Mouse (Mus musculus) C2C12 (cell line): Measurements from ENCODE around the gene Stard3. TPM values are rescaled to one million over a fixed set of nuclear protein-coding genes. Genes with fewer than 3 reads are reported as not detected.

Experiments used
- H3K27me3 ChIP-seq: one replicate; pipeline ENCODE4 v1.6.1; 2011; ENCODE audit not compliant: control insufficient read depth, insufficient read depth, insufficient read length
- H3K36me3 ChIP-seq: one replicate; pipeline ENCODE4 v1.6.1; 2011; ENCODE audit not compliant: control insufficient read depth, insufficient read depth
- H3K4me3 ChIP-seq: one replicate; pipeline ENCODE4 v1.5.1; 2011; ENCODE audit warnings: mild to moderate bottlenecking, control low read depth; ENCODE audit not compliant: poor library complexity, insufficient read depth, severe bottlenecking
- H3K79me2 ChIP-seq: one replicate; pipeline ENCODE4 v1.6.1; 2011; ENCODE audit not compliant: control insufficient read depth, insufficient read depth
- H3K79me3 ChIP-seq: one replicate; pipeline ENCODE4 v1.6.1; 2011; ENCODE audit warnings: low read depth, control low read depth
- H3ac ChIP-seq: one replicate; pipeline ENCODE3; 2011; ENCODE audit warnings: low read depth; ENCODE audit not compliant: control insufficient read depth, insufficient read length
- CEBPB ChIP-seq: IDR thresholded peaks from one replicate; pipeline ENCODE4 v1.6.1; 2011; ENCODE audit warnings: low read depth, mild to moderate bottlenecking, control low read depth, moderate library complexity
- CTCF ChIP-seq: IDR thresholded peaks from one replicate; pipeline ENCODE4 v1.5.1; 2011; ENCODE audit not compliant: control insufficient read depth, insufficient read depth, insufficient read length
- FOSL1 ChIP-seq: IDR thresholded peaks from one replicate; pipeline ENCODE4 v1.8.0; 2011; ENCODE audit warnings: mild to moderate bottlenecking, low read length; ENCODE audit not compliant: poor library complexity, insufficient read depth, severe bottlenecking
- MAX ChIP-seq: IDR thresholded peaks from one replicate; pipeline ENCODE4 v1.6.1; 2011; ENCODE audit warnings: mild to moderate bottlenecking, control low read depth
- MYOD1 ChIP-seq: IDR thresholded peaks from one replicate; pipeline ENCODE4 v1.6.1; 2011; ENCODE audit warnings: low read depth; ENCODE audit not compliant: control insufficient read depth, insufficient read length
- MYOG ChIP-seq: IDR thresholded peaks from one replicate; pipeline ENCODE4 v1.6.1; 2011; ENCODE audit not compliant: control insufficient read depth, insufficient read length; ENCODE audit errors: extremely low read depth
- USF1 ChIP-seq: IDR thresholded peaks from one replicate; pipeline ENCODE4 v1.6.1; 2011; ENCODE audit warnings: low read depth, mild to moderate bottlenecking, control low read depth, moderate library complexity
- polyA plus RNA-seq: library from polyadenylated mRNA; unstranded; fragments of >200 nt; fragmentation: generic; extraction: Trizol; gene quantifications from one replicate; pipeline ENCODE4 v1.2.1, GENCODE M21; 2012; ENCODE audit warnings: missing spikeins

The Stard3 gene
- polyA plus RNA-seq, 1 experiment: 28.3 TPM

DNA sequence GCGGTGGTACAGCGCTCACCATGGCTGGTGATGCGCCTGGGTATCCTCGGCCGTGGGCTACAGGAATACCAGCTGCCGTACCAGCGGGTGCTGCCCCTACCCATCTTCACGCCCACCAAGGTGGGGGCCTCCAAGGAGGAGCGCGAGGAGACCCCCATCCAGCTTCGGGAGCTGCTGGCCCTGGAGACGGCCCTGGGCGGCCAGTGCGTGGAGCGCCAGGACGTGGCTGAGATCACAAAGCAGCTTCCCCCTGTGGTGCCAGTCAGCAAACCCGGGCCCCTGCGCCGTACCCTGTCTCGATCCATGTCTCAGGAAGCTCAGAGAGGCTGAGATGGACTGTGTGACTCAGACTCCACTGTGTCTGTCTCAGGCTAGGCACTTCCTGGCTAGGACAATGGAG lies 26.0 kb downstream of the Stard3 start:
- Histone ChIP-seq H3K27me3 (peaks cover 12% of the 10 kb centered on the region), H3K36me3 (no peaks in the 10 kb centered on the region), H3K4me3 (no peak overlapping the region), H3ac (no peak overlapping the region), H3K79me2 (no peaks in the 10 kb centered on the region), H3K79me3 (no peaks in the 10 kb centered on the region)
- no peak for TF ChIP-seq CEBPB

DNA sequence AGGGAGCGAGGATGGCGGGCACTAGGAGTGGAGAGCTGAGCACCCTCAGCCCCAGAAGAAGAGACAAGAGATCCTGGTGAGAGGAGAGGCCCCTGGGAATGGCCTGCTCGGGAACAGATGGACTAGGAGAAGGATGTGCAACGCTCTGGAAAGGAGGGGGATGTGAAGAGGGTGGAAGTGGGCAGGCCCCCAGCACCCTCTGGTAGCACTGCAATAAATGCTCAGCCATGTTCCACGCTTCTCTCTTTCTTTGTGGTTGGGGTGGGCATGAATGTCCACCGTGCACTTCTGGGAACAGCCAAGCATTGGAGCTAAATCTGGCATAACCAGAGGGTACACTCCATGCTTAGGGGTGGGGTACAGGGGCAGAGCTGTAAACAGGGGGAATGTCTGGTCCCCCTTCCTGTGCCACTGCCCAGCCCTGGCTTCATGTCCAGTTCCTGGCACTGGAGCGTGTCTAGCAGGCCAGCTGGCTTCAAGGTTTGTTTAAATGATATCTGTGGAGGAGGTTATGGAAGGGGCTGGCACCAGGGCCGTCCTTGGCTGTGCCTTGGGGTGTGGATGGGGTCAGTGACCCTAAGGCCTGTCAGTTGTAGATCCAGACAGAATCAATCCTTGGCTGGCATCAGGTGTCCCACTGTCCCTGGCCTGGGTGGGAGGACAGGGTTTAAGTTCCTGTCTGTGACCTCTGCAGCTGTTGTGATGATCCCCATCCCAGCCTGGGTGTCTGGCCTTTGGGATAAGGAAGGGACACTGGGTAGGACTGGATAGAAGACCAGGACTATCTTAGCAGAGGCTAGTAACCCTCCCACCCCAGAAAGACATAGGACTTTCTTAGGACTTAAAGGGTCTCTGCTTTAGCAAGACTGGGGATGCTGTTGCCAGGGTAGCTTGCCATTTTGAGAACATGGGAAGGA lies 26.8 kb downstream of the Stard3 start:
- H3K36me3 ChIP-seq: no peaks in the 10 kb centered on the region
- TF ChIP-seq CEBPB (no peak), MYOG (no peak), USF1 (no peak), FOSL1 (no peak), MAX (no peak), CTCF (no peak), MYOD1 (no peak)
- H3K79me3 ChIP-seq: no peaks in the 10 kb centered on the region
- H3K27me3 ChIP-seq: peaks cover 12% of the 10 kb centered on the region
- no peak overlapping the region for H3ac ChIP-seq
- no peak overlapping the region for H3K4me3 ChIP-seq
- no peaks in the 10 kb centered on the region for H3K79me2 ChIP-seq

DNA sequence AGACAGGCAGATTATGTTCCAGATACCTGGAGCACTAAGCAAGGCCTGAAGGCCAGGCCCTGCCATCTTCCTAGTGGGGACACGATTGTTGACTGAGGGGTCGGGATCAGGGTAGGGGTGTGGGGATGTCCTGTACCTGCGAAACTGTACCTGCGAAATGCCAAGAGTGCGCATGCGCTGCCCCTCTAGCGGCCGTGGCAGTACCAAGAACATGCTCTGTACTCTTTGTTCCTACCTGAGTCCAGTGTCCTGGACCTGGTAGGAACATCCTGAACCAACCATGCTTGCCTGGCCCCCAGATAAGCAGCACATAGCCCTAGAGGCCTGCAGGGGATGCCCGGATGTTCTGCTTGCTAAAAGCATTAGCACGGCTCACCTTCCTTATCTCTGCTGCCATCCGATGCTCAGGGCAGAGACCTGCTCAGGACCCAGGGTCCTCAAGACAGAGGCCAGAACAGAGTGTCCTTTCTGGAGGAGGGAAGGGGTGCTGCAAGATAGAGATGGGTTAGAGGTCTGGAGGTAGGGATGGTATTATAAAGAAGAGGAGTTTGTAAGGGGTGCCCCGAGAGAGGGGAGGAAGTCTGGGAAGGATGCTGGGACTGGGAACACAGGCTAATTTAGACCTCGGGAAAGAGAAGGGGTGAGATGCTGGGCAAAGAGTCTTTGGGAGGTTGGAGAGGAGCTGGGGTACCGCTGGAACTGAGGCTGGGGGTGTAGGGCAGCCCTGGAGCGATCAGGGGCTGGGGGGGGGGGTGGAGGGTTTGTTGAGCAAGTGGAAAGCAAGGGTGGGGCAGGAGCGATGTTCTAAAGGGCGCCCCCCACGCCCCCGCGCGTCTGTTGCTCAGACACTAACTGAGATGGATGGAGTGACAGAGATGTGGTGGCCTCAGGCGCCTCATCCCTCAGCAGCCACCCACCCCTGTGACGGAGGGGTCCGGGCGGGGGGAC lies 27.7 kb downstream of the Stard3 start, which contains the start of gene Pnmt:
TSS of gene Pnmt (plus strand) at position 813 of the 948 bp plus-strand sequence.
- peaks cover 20% of the 10 kb centered on the region for H3K27me3 ChIP-seq
- H3K79me3 ChIP-seq: no peaks in the 10 kb centered on the region
- no peak within 1 kb of the TSS for H3ac ChIP-seq
- H3K36me3 ChIP-seq: no peaks in the 10 kb centered on the region
- no peak within 1 kb of the TSS for H3K4me3 ChIP-seq
- no peaks in the 10 kb centered on the region for H3K79me2 ChIP-seq
- TF ChIP-seq MYOG: no peak
- no peak for TF ChIP-seq CEBPB
- TF ChIP-seq FOSL1: no peak
- no peak for TF ChIP-seq MAX

DNA sequence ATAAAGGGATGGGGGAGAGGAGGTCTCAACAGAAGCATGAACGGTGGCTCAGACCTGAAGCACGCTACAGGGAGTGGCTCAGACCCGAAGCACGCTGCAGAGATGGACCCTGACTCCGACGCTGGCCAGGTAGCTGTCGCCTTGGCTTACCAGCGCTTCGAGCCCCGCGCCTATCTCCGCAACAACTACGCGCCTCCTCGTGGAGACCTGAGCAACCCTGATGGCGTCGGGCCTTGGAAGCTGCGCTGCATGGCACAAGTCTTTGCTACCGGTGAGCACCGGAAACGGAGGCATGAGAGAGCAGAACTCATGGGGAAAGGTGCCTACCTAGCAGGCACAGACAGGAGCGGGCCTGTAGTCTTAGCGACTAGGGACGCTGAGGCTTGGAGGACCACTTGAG lies 28.4 kb downstream of the Stard3 start:
- H3K79me3 ChIP-seq: no peaks in the 10 kb centered on the region
- H3K27me3 ChIP-seq: peaks cover 20% of the 10 kb centered on the region
- no peaks in the 10 kb centered on the region for H3K36me3 ChIP-seq
- no peak overlapping the region for H3ac ChIP-seq
- TF ChIP-seq USF1: no peak
- TF ChIP-seq MYOD1: no peak
- TF ChIP-seq CEBPB: no peak
- TF ChIP-seq MYOG: no peak
- no peak for TF ChIP-seq CTCF
- TF ChIP-seq MAX: no peak
- TF ChIP-seq FOSL1: no peak
- H3K79me2 ChIP-seq: no peaks in the 10 kb centered on the region
- H3K4me3 ChIP-seq: no peak overlapping the region

DNA sequence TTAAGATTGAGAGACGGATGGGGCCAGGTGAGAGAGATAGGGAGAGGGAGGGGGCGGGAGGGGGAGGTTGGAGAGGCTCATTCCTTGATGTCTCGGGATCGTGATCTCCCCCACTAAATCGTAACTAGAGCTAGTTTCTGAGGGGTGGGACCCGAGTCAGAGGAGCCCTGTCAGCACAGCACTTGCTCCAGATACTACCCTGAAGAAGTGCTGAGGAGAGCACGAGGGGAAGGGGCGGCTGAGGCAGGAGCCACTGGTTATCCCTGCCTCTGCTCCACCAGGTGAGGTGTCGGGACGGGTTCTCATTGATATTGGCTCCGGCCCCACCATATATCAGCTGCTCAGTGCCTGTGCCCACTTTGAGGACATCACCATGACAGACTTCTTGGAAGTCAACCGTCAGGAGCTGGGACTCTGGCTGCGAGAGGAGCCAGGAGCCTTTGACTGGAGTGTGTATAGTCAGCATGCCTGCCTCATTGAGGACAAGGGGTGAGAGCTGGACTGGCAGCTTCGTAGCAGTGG lies 28.9 kb downstream of the Stard3 start:
- no peaks in the 10 kb centered on the region for H3K79me3 ChIP-seq
- H3ac ChIP-seq: no peak overlapping the region
- H3K79me2 ChIP-seq: no peaks in the 10 kb centered on the region
- TF ChIP-seq CTCF (no peak), CEBPB (no peak), USF1 (no peak), MYOG (no peak), FOSL1 (no peak), MYOD1 (no peak), MAX (no peak)
- H3K4me3 ChIP-seq: no peak overlapping the region
- no peaks in the 10 kb centered on the region for H3K36me3 ChIP-seq
- peaks cover 20% of the 10 kb centered on the region for H3K27me3 ChIP-seq

DNA sequence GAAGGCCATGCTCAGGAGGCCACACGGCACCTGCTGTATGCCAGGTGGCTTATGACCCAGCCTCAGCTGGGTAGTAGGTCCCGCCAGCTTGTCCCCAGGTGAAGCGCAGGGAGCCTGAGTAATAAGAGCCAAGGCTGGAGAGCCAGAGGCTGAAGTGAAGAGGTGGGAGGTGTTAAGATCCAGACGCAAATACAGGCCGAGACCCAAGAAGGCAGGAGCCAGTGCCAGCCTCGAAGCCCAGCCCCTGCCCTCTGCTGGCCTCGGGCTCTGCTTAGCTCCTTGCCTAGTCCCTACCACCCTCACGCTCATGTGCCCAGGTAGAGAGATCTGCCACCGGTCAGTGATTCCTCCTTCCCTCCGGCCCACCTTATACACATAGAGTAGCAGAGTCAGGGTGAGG lies 30.1 kb downstream of the Stard3 start:
- no peaks in the 10 kb centered on the region for H3K36me3 ChIP-seq
- H3ac ChIP-seq: no peak overlapping the region
- TF ChIP-seq MAX: no peak
- TF ChIP-seq CEBPB: no peak
- no peak for TF ChIP-seq USF1
- TF ChIP-seq MYOG: no peak
- H3K79me2 ChIP-seq: no peaks in the 10 kb centered on the region
- peaks cover 20% of the 10 kb centered on the region for H3K27me3 ChIP-seq
- H3K4me3 ChIP-seq: no peak overlapping the region
- no peaks in the 10 kb centered on the region for H3K79me3 ChIP-seq
